Mouse (Mus musculus): ENCODE results near the gene Dct.

Gene Dct

DNA sequence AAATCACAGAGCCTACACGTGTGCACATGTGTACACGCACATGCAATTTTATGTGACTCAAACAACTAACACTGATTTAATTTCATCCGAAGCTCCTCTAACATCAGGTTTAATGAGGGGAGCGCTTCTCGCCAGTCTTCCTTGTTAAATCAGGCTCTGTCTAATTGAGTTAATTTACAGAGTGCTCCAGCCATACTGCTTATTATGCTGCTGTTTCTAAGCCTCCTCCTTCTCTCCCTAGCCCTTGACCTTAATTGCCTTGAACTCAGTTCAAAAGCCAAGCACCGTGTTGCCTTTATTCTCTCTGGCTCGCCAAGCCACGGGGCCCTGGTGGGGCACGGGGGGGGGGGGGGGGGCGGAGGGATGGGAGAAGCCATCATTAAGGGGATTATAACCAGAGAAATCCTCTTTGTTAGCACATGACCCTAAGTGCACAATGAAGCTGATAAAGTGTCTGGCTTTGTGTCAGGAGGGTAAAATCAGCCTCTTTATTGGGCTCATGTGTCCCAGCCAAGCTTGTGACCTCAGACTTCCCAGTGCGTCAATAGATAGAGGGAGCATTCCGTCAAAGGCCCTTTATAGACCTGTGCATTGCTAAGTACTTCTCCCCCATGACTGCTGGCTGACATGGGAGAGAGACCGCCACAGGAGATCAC lies at the start of gene Dct:
Gene Dct, minus strand, starts transcription at position 270 of the 656 bp plus-strand sequence.
- DNase-seq (ENCODE audit: low read depth, low spot score), result no peak

DNA sequence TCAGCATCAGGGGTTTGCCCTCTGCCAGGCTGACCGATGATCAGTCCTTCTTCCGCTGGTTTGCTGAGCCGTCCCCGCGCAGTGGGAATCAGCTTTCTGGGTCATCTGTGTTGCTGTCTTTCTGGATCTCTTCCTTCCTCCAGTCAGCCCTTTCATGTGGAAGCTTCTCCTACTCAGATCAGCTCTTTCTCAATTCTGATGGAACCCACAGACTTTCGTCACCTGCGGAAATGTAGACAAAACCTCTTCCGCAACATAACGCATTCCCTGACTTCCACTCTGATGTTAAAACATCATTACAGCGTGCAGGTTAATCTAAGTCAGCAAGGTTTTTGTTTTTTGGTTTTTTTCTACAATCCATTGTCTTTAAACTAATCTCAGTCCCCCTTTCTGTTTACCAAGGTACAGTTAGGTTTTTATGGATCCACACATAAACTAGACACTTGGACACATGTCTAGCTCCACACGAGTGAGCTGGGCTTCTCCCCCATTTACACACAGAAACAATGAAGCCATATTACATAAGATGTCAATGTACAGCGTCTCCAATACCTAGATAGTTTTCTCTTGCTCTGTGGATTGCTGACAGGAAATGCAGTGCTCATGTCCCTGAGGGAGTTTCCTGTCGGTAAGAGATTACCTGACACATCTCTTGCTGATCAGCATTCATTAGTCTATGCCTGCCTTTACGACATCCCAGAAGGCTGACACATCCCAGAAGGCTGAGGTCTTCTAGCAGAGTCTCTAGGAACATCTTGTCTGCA lies 49.4 kb upstream of the Dct start:
- DNase-seq (ENCODE audit: low read depth, low spot score), result no peak

DNA sequence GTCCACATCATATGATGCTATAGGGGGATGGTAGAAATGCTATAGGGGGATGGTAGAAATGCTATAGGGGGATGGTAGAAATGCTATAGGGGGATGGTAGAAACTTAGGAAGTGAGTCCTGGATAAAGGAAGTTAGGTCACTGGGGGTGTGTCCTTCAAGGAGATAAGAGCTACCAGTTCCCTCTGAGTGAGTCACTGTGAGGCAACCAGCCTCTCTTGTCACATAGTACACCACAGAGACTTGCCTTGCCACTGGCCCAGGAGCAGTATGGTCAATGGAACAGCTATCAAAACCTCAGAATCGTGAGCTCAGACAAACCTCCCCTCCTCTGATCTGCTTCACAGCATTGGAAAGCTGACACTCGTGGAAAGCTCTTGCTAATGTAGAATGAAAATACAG lies 46.2 kb upstream of the Dct start:
- no peak for DNase-seq (ENCODE audit: low read depth, low spot score)

DNA sequence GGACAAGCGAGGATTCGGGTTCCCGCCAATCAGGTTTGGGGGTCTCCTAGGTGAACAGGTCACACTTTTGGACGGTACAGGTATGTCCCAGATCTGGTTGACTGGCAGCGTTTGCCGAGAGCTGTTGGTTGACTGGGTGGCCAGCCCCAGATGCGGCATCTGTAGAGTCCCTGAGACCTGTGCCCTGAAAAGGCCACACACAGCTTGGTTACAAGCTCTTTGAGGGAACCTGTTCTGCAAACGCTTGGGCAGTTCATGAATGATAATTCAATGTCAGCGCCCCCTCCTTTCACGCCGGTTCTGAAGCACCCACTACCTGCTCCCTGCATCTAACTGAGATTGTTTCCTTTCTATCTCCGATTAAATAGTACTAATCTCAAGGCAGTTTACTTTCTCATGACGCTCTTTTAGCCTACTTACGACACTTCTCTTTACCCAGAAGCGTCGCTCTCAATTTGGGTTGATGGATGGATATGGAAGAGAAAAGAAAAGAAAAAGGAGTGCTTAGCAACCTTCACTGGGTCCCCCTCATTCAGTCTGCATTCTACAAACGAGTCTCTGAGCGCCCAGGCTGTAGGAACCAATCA lies 37.9 kb upstream of the Dct start:
- DNase-seq (ENCODE audit: low read depth, low spot score), result peak; percentile 20

DNA sequence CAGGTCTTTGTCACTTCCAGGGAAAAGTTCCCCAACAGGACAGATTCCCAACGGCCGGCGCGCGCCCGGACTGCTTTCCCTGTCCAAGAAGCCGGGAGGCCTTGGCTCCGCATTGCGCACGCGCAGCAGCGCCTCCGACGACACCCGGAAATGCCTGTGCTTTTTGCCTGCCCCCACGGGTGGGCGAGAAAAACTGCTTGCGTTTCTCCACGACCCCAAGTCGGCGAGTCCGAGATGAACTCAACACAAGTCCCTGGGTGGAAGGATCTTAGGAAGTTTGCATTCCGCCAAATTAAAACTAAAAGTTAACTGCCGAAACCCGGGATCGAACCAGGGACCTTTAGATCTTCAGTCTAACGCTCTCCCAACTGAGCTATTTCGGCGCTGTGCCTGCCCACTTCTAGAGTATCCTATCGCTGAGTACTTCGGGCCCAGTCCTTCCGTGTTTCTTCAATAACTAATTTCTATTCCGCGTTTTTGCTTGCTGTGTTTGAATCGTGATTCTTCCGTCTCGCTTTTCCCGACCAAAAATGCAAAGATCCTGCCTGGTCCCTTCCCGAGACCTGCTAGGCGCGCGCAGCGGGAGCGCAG lies 37.3 kb upstream of the Dct start:
- peak; percentile 91 for DNase-seq (ENCODE audit: low read depth, low spot score)

DNA sequence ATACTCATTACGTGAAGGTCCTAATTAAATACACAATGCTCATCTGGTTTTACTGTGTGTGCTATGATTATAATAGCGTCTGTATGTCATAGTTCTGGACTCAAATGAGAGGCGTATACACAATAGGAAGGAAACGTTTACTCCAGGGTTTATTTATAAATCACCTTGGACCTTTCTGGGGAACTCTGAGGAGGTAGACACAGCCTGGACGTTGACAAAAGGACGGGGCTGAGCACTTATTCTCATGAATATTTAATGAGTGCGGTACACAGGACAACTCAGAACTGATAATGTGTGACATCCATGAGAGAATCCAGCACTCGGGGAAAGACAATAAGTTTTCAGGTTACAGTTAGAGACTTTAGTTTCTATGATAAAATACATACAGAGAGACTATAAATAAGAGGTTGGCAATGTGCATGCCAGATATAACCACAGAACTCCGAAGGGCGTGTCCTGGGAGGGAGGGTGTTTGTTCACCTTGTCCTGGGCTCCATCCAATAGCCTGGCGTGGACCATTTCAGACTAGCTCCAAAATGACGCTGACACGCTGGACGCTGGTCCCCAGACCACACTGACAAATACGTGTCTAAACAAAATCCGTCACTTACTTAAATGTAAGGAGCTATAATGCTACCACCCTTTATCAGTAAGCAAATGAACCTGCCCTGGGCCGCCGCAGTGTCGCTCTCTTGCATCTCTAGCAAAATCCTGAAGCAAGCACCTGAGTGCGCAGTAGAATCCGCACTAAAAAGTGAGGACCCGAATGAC lies 36.6 kb upstream of the Dct start:
- DNase-seq (ENCODE audit: low read depth, low spot score), result no peak

DNA sequence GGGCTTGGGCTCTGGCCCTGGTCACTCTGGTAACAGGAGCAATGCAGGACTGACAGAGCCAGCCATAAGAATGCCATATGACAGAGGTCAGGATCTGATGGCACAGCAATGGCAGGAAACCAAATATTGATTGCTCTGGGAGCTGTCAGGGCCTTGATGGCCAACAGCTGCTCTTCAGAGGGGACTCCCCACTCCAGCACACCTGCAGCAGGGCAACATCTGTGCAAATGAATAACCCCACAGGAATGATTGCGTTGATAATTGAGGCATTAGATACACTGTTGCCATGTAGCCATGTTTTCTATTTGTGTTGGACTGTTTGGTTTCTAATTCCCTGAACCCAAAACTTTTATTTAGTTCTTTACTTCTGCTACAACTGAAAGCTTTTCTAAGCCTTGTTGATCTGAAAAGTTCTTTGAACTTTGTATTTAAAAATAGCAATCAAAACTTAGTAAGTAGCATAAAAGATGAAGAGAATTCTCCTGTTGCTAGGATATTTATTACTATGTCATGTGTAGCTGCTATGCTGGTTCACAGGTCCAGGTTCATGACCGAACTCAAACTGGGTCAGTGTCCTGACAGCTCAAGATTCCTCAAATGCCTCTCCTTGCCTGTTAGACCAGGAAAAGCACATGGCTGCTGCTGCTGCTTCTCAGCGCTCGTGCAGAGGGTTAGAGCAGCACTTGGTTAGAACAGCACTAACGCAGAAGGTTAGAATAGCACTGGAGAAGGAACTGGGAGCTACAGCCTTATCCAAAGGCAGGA lies 34.4 kb upstream of the Dct start:
- DNase-seq (ENCODE audit: low read depth, low spot score), result no peak

DNA sequence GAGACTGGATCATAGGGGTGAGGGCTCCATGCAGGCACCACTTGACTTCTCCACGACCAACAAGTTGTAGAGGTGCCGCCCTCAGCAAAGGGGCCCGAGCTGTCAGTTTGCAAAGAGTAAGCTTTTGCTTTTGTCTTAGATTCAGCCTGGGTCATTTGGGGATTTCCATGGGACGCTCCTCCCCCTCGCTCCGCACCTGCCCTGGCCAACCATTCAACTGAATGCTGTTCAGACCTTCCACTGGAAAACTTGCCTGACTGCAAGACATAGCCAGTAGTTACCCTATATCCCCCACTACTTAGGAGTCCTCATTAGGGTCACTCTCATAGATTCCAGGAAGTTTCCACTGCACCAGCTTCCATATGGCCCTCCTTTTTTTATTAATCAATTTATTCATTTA lies 31.8 kb upstream of the Dct start:
- DNase-seq (ENCODE audit: low read depth, low spot score), result no peak

DNA sequence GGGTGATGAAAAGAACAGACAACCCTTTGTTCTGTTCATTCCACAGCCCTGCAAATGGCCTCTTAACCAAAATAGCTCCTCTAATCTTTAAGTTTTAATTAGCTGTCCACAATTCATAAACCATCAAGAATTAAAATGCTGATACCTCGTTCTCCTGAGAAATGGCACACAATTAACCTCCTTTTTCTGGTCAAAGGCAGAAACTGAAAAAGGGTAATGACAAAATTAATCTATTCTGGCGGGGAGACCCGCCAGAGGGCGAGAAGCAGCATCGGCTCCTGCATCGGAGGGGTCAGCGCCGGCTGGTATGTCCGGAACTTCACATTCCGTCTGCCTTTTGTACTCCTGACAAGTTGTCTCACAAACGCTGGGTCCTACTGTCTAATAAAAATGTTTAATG lies 28.6 kb upstream of the Dct start:
- no peak for DNase-seq (ENCODE audit: low read depth, low spot score)

DNA sequence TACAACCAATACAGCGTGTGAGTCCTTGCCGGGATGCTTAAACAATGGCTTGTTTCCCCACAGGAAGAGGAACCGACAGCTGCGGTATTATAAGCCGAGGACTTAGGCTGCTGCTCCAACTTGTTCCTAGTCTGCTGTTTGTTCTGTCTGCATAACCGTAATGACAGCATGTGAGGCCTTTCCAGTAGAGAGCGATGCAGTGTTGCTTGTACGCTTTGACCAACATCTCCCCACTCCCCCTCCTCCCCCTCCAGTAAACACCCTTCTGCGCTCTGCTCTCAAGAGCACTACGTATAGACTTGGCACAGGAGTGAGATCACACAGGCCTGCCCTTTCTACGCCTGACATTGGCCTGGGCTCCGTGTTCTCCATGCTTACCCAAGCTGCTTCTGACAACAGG lies 18.1 kb upstream of the Dct start:
- DNase-seq (ENCODE audit: low read depth, low spot score), result no peak

DNA sequence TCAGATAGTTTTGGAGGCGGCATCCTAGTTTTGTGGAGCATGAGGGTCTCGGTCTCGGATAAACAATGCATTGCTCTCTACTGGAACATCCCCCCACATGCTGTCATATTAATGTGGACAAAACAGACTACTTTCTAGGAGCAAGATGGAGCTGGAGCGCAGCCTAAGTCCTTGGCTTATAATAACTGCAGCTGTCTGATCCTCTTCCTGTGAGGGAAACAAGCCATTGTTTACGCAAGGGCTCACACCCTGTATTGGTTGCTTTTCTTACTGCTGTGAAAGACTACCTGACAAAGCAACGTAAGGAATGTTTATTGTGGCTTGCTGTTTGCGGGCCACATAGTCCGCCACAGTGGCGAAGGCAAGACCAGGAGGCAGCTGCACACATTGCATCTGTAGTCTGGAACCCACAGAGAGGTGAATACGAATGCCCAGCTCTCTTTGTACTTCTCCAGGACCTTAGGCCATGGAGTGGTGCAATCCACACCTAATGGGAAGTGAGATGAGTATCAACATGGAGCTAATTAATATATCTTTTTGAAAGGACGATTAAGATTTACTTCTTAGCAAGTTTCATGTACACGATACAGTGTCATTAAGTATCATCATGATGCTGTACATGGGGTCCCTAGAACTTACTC lies 17.5 kb upstream of the Dct start:
- no peak for DNase-seq (ENCODE audit: low read depth, low spot score)

DNA sequence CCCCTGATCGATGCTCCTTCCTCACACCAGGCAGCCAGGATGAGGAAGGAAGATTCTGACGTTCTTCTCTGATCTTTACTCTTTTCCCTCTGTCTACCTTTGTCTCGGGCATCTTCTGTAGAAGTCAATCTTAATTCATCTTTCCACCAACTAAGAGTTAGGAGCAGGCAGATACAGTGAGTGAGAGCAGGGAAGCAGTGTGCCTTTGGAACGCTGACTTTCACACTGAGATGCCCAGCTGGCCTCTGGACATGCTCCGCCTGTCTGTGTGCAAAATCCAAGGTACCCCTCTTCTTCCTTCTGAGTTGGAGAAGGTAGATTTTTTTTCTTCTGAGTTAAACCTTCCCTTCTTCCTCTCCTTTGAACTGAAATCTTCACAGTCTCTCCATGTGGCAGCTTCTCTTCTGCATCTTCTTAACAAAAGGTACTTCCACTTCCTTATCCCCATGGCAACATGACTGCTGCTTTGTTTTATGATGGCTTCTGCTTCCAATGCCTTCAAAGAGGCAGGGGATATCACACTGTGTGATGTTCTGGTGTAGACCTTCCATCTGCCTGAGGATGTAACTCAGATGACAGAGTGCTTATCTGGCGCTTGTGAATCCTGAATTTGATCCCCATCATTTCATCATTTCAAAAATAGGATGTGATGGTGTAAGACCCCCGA lies 9.9 kb upstream of the Dct start:
- DNase-seq (ENCODE audit: low read depth, low spot score), result no peak

DNA sequence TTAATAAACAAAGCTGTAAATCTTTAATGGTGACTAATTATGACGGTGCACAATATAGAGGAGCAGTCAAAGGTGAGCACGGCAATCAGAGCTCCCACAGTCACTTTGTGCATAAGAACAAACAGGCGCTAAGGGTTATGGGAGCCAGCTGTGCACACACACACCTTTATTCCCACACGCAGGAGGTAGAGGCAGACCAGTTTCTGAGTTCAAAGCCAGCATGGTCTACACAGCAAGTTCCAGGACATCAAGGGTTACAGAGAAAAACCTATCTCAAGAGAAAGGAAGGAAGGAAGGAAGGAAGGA lies 6.5 kb upstream of the Dct start:
- no peak for DNase-seq (ENCODE audit: low read depth, low spot score)

DNA sequence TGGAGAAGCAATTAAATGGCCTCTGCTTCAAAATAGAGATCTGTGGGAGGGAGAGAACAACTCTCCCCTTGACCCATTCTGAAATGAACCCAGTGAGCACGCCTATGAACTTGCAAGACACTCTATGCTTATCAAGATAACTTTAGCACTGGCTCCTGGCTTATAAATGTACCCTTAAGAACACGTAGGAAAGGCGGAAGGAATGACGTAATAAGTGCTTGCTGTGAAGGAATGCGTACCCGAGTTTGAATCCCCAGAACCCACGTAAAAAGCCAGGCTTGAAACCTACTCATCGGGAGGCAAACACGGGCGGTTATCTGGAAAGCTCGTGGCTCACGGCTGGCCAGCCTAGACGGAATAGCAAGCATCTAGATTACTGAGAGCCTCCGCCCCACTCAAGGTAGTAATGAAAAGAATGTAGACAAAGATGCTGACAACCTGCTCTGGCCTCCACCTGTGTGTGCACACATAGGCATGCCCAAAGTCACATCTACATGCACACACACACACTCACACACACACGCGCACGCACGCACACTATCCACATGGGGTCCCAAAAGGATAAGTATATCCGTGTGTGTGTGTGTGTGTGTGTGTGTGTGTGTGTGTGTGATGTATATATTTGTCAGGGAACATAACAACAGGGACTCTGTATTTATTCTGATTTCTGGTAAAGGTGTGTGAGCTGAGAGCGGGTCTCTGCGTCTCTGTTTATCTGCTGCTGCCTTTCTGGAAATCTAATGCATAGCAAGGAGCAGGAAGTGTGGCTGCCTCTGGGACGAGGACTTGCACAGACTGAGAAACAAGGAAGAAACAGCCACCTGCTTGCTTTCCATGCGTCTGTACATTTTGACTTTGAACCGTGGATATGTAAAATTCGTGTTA lies 5.9 kb upstream of the Dct start:
- no peak for DNase-seq (ENCODE audit: low read depth, low spot score)

DNA sequence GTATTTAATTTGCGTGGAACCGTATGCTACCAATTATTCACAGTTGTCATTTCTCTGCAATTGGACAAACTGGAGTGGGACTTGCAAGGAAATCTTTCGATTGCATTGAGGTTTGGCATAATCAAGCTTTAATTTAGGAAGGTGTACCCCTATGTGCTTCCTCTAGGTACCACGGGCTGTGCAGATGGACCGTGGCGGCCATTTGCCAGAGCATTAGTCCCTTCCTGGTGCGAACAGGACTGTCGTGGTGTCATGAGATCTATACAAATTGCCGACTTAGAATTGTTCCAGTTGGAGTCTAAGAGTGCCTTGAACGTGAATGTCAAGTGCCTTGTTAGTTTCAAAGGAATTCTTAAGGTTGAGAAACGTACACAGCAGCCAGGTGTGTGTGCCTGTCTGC lies 726 bp upstream of the Dct start:
- DNase-seq (ENCODE audit: low read depth, low spot score), result no peak

DNA sequence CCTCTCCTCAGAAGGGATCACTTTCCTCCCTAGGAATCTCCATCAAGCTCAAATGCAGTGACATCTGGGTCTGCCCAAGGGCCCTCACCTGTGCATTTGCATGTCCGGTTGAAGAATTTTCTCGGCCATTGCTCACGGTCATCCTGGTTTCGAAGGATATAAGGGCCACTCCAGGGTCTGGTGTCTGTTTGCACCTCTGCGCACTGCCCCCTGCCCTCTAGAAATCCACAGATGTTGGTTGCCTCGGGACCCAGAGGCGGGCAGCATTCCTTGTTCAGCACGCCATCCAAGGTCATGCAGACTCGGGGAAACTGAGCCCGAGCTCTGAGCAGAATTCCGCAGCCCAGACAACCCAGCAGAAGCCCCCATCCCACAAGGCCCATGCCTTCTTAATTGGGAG lies 648 bp downstream of the Dct start:
- no peak for DNase-seq (ENCODE audit: low read depth, low spot score)

DNA sequence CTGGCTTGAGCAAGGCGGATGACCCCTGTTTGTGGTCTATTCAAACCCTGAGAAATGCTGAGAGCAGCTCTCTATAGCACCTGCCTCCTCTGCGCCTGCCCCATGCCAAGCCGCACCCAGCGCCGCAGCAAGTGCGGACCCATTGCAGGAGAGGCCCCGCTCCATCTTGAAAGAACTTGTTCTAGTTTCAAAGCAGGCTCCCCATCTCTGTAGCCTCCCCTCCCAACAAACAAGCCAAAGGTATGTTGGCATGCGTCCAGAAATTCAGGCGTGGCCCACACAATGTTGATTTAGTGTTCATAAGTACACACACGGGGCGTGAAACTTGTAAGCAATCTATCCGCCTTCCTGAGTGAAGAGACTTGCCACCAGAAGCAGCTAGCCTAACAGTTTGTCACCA lies 1.1 kb downstream of the Dct start:
- no peak for DNase-seq (ENCODE audit: low read depth, low spot score)

DNA sequence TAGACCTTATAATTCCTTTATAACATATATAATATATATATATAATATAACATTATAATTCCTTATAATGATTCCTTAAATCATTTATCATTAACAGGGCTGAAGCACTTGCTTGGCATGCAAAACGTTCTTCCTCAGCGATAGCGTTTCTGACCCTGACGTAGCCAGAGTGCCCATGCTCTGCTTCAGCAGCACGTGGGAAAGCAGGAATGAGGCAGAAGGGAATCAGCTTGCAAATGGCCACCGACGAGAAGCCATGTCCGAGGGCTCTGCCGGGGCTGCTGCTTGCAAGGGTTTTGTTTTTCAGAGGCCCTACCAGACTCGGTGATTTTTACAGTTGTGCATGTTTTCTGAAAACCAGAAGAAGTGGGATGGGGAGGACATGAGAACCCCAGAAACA lies 1.6 kb downstream of the Dct start:
- no peak for DNase-seq (ENCODE audit: low read depth, low spot score)

DNA sequence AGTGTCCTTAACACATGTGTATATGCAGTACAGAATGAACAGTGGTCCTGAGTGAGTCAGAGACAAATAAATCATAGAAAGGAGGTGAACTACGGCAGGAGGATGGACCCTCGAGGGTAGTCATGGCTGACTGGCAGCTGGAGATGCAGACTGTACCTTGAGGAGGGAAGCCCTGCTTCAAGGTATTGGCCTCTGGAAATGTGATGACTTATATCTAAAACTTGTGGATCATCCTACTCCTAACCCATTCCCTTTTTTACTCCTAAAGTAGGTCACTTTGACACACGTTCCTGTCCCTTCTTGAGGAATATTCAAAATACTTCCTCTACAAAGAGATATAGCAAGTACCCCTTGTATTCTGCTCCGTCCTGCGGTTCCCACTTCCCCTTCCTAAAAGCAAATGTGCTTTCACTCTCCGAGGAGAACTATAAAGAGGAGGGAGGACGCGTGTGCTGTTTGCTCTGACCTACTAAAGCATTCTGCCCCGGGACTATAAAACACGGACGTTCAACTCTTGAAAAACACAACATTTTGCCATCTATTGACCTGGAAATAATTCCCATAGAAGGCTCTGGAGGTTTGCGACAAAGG lies 2.3 kb downstream of the Dct start:
- no peak for DNase-seq (ENCODE audit: low read depth, low spot score)
